Mouse (Mus musculus) lung, adult 2 months (tissue): Measurements from ENCODE around the gene P2ry2.

ENCODE experiments used
- CTCF ChIP-seq: fragments of 200-500 bp; IDR thresholded peaks from 2 replicates; pipeline ENCODE4 v1.5.1; 2011; ENCODE audit warnings: mild to moderate bottlenecking, low read length, control low read depth; ENCODE audit not compliant: insufficient read depth
- POLR2A ChIP-seq: fragments of 200-500 bp; IDR thresholded peaks from 2 replicates; pipeline ENCODE4 v1.6.1; 2011; ENCODE audit warnings: low read depth, mild to moderate bottlenecking, control low read depth, low read length, borderline replicate concordance; ENCODE audit errors: extremely low read depth

DNA sequence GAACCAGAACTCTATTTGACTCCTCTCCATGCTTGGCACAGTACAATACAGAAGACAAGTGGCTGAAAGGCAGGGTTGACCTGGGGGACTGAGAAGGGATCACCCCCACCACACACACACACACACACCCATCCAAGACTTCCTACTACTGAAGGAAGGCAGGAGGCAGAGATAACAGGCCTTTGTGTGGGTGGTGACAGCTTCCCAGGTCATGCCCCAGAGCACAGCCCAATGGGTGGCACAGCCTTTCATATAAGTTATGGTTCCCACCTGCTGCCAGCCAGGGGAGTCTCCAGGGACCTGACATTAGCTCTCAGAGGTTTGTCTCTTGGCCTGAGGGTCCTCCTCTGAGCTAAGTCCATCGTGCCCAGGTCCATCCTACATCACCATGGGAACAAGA, 15.5 kb downstream of the P2ry2 start:
- no peak for TF ChIP-seq POLR2A
- TF ChIP-seq CTCF, result no peak
